Mouse (Mus musculus): ENCODE measurements around the gene Mapkapk2. TPM values are rescaled to one million over a fixed set of nuclear protein-coding genes. Genes with fewer than 3 reads are reported as not detected.
"Not testable (repeated sequence)": the region's sequence is repeated elsewhere in the genome, so short reads cannot be mapped to it uniquely, and the experiment has no call there.

The Mapkapk2 gene
- total and polyA plus RNA-seq, 3 experiments = 53.2 to 85.4 TPM; not detected in 1

GRCm38 (mm10) chr1:131145222-131145621 lies 47.6 kb upstream of the Mapkapk2 start:
- peaks cover 14 to 17% of the 10 kb centered on the region in 2 experiments for H3K4me1 ChIP-seq (ENCODE audit: control insufficient read depth in 1 of 2, insufficient read depth in 2 of 2, low read length in 2 of 2)
- H3K36me3 ChIP-seq (ENCODE audit: control insufficient read depth in 1 of 2, insufficient read depth in 2 of 2, low read length in 2 of 2) = peaks cover 0 to 25% of the 10 kb centered on the region in 2 experiments; a peak in 2 of 4 replicates
- not testable (repeated sequence) for H3K27ac ChIP-seq (ENCODE audit: control insufficient read depth, low read depth, low read length); H3K27me3 ChIP-seq (ENCODE audit: control insufficient read depth in 1 of 2, insufficient read depth in 2 of 2, low read length in 2 of 2); H3K4me3 ChIP-seq (ENCODE audit: control insufficient read depth in 1 of 2, insufficient read depth in 1 of 2, low read depth in 2 of 2, low read length in 2 of 2); H3K9ac ChIP-seq (ENCODE audit: control insufficient read depth, low read depth, low read length, poor library complexity, severe bottlenecking); H3K79me2 ChIP-seq (ENCODE audit: control insufficient read depth, insufficient read depth, low read length, poor library complexity); H3K9me3 ChIP-seq (replicated peaks; ENCODE audit: insufficient read depth, low read length)
- DNase-seq (ENCODE audit: low read depth, low spot score) = peak; percentile 35
- TF ChIP-seq ETS1 (IDR thresholded peaks at IDR 0.05; ENCODE audit: low read depth, low read length) (peak; percentile 48; the same call in 1 of the 2 replicates), GATA1 (IDR thresholded peaks at IDR 0.05; ENCODE audit: low read depth, low read length) (peak; percentile 54), EP300 (IDR thresholded peaks at IDR 0.05; ENCODE audit: low read depth in 1 of 2, low read length in 2 of 2) (peak; percentile 48 to 65; a peak in 3 of 4 replicates), TCF12 (IDR thresholded peaks at IDR 0.05; ENCODE audit: low read depth, low read length) (peak; percentile 48; the same call in 1 of the 2 replicates), SIN3A (IDR thresholded peaks at IDR 0.05; ENCODE audit: low read length) (peak; percentile 22; the same call in 1 of the 2 replicates), TAL1 (IDR thresholded peaks at IDR 0.05; ENCODE audit: low read length) (peak; percentile 46; the same call in 1 of the 2 replicates)

- TF ChIP-seq EP300 (IDR thresholded peaks at IDR 0.05; ENCODE audit: low read depth in 1 of 2, low read length in 2 of 2) (peak; percentile 61 to 88; a peak in 3 of 4 replicates), NRF1 (IDR thresholded peaks at IDR 0.05; ENCODE audit: insufficient read depth, low read depth, low read length, poor library complexity, severe bottlenecking) (no peak), MAZ (IDR thresholded peaks at IDR 0.05; ENCODE audit: low read depth, low read length) (no peak), TCF12 (IDR thresholded peaks at IDR 0.05; ENCODE audit: low read depth, low read length) (peak; percentile 85), USF1 (IDR thresholded peaks at IDR 0.05; ENCODE audit: low read depth, low read length) (peak; percentile 31; the same call in 1 of the 2 replicates), ETS1 (IDR thresholded peaks at IDR 0.05; ENCODE audit: low read depth, low read length) (peak; percentile 38; the same call in 1 of the 2 replicates), TAL1 (IDR thresholded peaks at IDR 0.05; ENCODE audit: low read length) (peak; percentile 81), GATA1 (IDR thresholded peaks at IDR 0.05; ENCODE audit: low read depth, low read length) (peak; percentile 69)
- Histone ChIP-seq H3K4me1 (ENCODE audit: control insufficient read depth in 1 of 2, insufficient read depth in 2 of 2, low read length in 2 of 2) (peaks cover 22 to 24% of the 10 kb centered on the region in 2 experiments), H3K27me3 (ENCODE audit: control insufficient read depth in 1 of 2, insufficient read depth in 2 of 2, low read length in 2 of 2) (no peaks in the 10 kb centered on the region)
These were observed 44.8 kb upstream of the Mapkapk2 start for GRCm38 (mm10) chr1:131142472-131142871.

GRCm38 (mm10) chr1:131141449-131141848 lies 43.8 kb upstream of the Mapkapk2 start:
- H3K36me3 ChIP-seq (ENCODE audit: control insufficient read depth in 1 of 2, insufficient read depth in 2 of 2, low read length in 2 of 2) = peaks cover 0 to 40% of the 10 kb centered on the region in 2 experiments; a peak in 2 of 4 replicates
- no peak overlapping the region for H3K9ac ChIP-seq (ENCODE audit: control insufficient read depth, low read depth, low read length, poor library complexity, severe bottlenecking)
- no peaks in the 10 kb centered on the region for H3K9me3 ChIP-seq (replicated peaks; ENCODE audit: insufficient read depth, low read length)
- peaks cover 25 to 31% of the 10 kb centered on the region in 2 experiments for H3K4me1 ChIP-seq (ENCODE audit: control insufficient read depth in 1 of 2, insufficient read depth in 2 of 2, low read length in 2 of 2)
- H3K27me3 ChIP-seq (ENCODE audit: control insufficient read depth in 1 of 2, insufficient read depth in 2 of 2, low read length in 2 of 2) = no peaks in the 10 kb centered on the region
- 0 out of 2 replicates have a peak, but pooled peaks have one; percentile 23 for TF ChIP-seq ETS1 (IDR thresholded peaks at IDR 0.05; ENCODE audit: low read depth, low read length)
- TF ChIP-seq MEF2A (IDR thresholded peaks at IDR 0.05; ENCODE audit: extremely low read depth, insufficient replicate concordance, low read depth, low read length, poor library complexity, severe bottlenecking) = peak; percentile 59; the same call in 1 of the 2 replicates
- TF ChIP-seq CHD1 (IDR thresholded peaks at IDR 0.05; ENCODE audit: low read depth, low read length) = no peak
- no peak for TF ChIP-seq CHD2 (IDR thresholded peaks at IDR 0.05; ENCODE audit: low read length)
- TF ChIP-seq TCF12 (IDR thresholded peaks at IDR 0.05; ENCODE audit: low read depth, low read length) = 0 out of 2 replicates have a peak, but pooled peaks have one; percentile 21
- no peak for TF ChIP-seq ZKSCAN1 (IDR thresholded peaks at IDR 0.05; ENCODE audit: low read depth, low read length)
- TF ChIP-seq MYB (IDR thresholded peaks at IDR 0.05; ENCODE audit: low read depth, low read length) = no peak
- no peak for TF ChIP-seq USF2 (IDR thresholded peaks at IDR 0.05; ENCODE audit: borderline replicate concordance in 1 of 2, insufficient read depth in 1 of 2, low read depth in 1 of 2, low read length in 2 of 2)
- no peak for TF ChIP-seq E2F4 (IDR thresholded peaks at IDR 0.05; ENCODE audit: borderline replicate concordance, low read depth, low read length)
- no peak for TF ChIP-seq BHLHE40 (IDR thresholded peaks at IDR 0.05; ENCODE audit: borderline replicate concordance, low read depth, low read length)
- 0 out of 2 replicates have a peak, but pooled peaks have one; percentile 2 for TF ChIP-seq GATA1 (IDR thresholded peaks at IDR 0.05; ENCODE audit: low read depth, low read length)
- no peak for TF ChIP-seq CTCF (IDR thresholded peaks at IDR 0.05 in 2 of 3, conservative IDR thresholded peaks at IDR 0.05 in 1 of 3; ENCODE audit: control insufficient read depth in 1 of 3, insufficient read depth in 1 of 3, low read depth in 2 of 3, low read length in 3 of 3, poor library complexity in 1 of 3, severe bottlenecking in 1 of 3)
- no peak for TF ChIP-seq RCOR1 (IDR thresholded peaks at IDR 0.05; ENCODE audit: low read depth, low read length)
- peak; percentile 25 to 59; a peak in 2 of 4 replicates for TF ChIP-seq EP300 (IDR thresholded peaks at IDR 0.05; ENCODE audit: low read depth in 1 of 2, low read length in 2 of 2)
- no peak for TF ChIP-seq TAL1 (IDR thresholded peaks at IDR 0.05; ENCODE audit: low read length)
- TF ChIP-seq ZNF384 (IDR thresholded peaks at IDR 0.05; ENCODE audit: low read depth, low read length) = peak; percentile 64
- no peak overlapping the region for H3K4me3 ChIP-seq (ENCODE audit: control insufficient read depth in 1 of 2, insufficient read depth in 1 of 2, low read depth in 2 of 2, low read length in 2 of 2)
- H3K79me2 ChIP-seq (ENCODE audit: control insufficient read depth, insufficient read depth, low read length, poor library complexity) = peaks cover 6% of the 10 kb centered on the region
- DNase-seq (ENCODE audit: low read depth, low spot score) = peak; percentile 50
- no peak overlapping the region for H3K27ac ChIP-seq (ENCODE audit: control insufficient read depth, low read depth, low read length)

More at GRCm38 (mm10) chr1:131142472-131142871, 44.8 kb upstream of the Mapkapk2 start:
- Histone ChIP-seq H3K9ac (ENCODE audit: control insufficient read depth, low read depth, low read length, poor library complexity, severe bottlenecking) (no peak overlapping the region), H3K9me3 (replicated peaks; ENCODE audit: insufficient read depth, low read length) (no peaks in the 10 kb centered on the region), H3K79me2 (ENCODE audit: control insufficient read depth, insufficient read depth, low read length, poor library complexity) (peaks cover 3% of the 10 kb centered on the region), H3K36me3 (ENCODE audit: control insufficient read depth in 1 of 2, insufficient read depth in 2 of 2, low read length in 2 of 2) (peaks cover 0 to 35% of the 10 kb centered on the region in 2 experiments; a peak in 2 of 4 replicates), H3K27ac (ENCODE audit: control insufficient read depth, low read depth, low read length) (peak overlapping the region; percentile 1; the same call in 1 of the 2 replicates), H3K4me3 (ENCODE audit: control insufficient read depth in 1 of 2, insufficient read depth in 1 of 2, low read depth in 2 of 2, low read length in 2 of 2) (no peak overlapping the region)
- DNase-seq (ENCODE audit: low read depth, low spot score) = peak; percentile 74
